8 mouse cellular contexts compared by ENCODE assay signal in genomic region chr2:181581016-181581401, GRCm38 (mm10). TPM values are rescaled to one million over a fixed set of nuclear protein-coding genes. Genes with fewer than 3 reads are reported as not detected.
DNase-seq lines count a peak whose midpoint lies in the region; ATAC-seq and TF ChIP-seq lines count a peak whose summit lies in the region.

No protein-coding gene starts in this region.

- no peaks in the 10 kb centered on the region for H3K9me3 ChIP-seq in heart, embryonic 13.5 days
- H3K9me3 ChIP-seq in kidney, postnatal 0 days (replicated peaks; ENCODE audit: low read length), result no peaks in the 10 kb centered on the region
- no peaks in the 10 kb centered on the region for H3K9me3 ChIP-seq in liver, embryonic 11.5 days (ENCODE audit: control insufficient read depth, low read length)

- under 1% methylated on average over 11 of the region's 11 CpGs for WGBS in heart, embryonic 13.5 days
- 1% methylated on average over 11 of the region's 11 CpGs for WGBS in kidney, postnatal 0 days
- WGBS in liver, embryonic 11.5 days, result under 1% methylated on average over 11 of the region's 11 CpGs

- peak overlapping the region; percentile 97 for H3K27ac ChIP-seq in heart, embryonic 13.5 days (replicated peaks)
- peak overlapping the region; percentile 90 for H3K27ac ChIP-seq in kidney, postnatal 0 days
- peak overlapping the region; percentile 95 for H3K27ac ChIP-seq in liver, embryonic 11.5 days (ENCODE audit: low read depth, low read length)

- peak overlapping the region; percentile 92 for H3K4me2 ChIP-seq in heart, embryonic 13.5 days
- H3K4me2 ChIP-seq in kidney, postnatal 0 days (ENCODE audit: low read length), result peak overlapping the region; percentile 97
- peak overlapping the region; percentile 77 for H3K4me2 ChIP-seq in liver, embryonic 11.5 days
- H3K4me2 ChIP-seq in myocyte (ENCODE audit: low read depth), result peak overlapping the region; percentile 89

- peak overlapping the region; percentile 91 for H3K4me3 ChIP-seq in heart, embryonic 13.5 days
- H3K4me3 ChIP-seq in kidney, postnatal 0 days (replicated peaks; ENCODE audit: low read depth, low read length), result peak overlapping the region; percentile 70
- H3K4me3 ChIP-seq in liver, embryonic 11.5 days (ENCODE audit: low read depth, low read length), result peak overlapping the region; percentile 78
- peak overlapping the region; percentile 50 for H3K4me3 ChIP-seq in myocyte

- peak; percentile 96 for DNase-seq in CD4-positive, CD25-positive, alpha-beta regulatory T cell, adult 2 months (ENCODE audit: low read depth, low spot score)
- DNase-seq in brain, adult 2 months (ENCODE audit: low read depth, low spot score), result peak; percentile 97
- peak; percentile 98 for DNase-seq in kidney, postnatal 0 days (ENCODE audit: low spot score)
- DNase-seq in liver, embryonic 11.5 days (ENCODE audit: low spot score), result peak; percentile 85
- DNase-seq in splenic B cell, adult 2 months (ENCODE audit: low read depth, low spot score), result peak; percentile 95

- TF ChIP-seq POLR2A in myocyte (IDR thresholded peaks at IDR 0.05; ENCODE audit: insufficient read length, low read depth), result peak; percentile 66

- H3K4me1 ChIP-seq in heart, embryonic 13.5 days, result peaks cover 48% of the 10 kb centered on the region
- peaks cover 20% of the 10 kb centered on the region for H3K4me1 ChIP-seq in kidney, postnatal 0 days (replicated peaks; ENCODE audit: insufficient read depth, low read length)
- H3K4me1 ChIP-seq in liver, embryonic 11.5 days (replicated peaks; ENCODE audit: control insufficient read depth, insufficient read depth, low read length), result peaks cover 48% of the 10 kb centered on the region

- peak; percentile 98 for TF ChIP-seq CTCF in kidney, postnatal 0 days (IDR thresholded peaks at IDR 0.05; ENCODE audit: low read depth)

- peaks cover 13% of the 10 kb centered on the region for H3K79me2 ChIP-seq in myocyte (ENCODE audit: control insufficient read depth, insufficient read depth)

- no peaks in the 10 kb centered on the region for H3K27me3 ChIP-seq in heart, embryonic 13.5 days (replicated peaks)
- no peaks in the 10 kb centered on the region for H3K27me3 ChIP-seq in kidney, postnatal 0 days (ENCODE audit: insufficient read depth, low read length)
- H3K27me3 ChIP-seq in liver, embryonic 11.5 days (replicated peaks; ENCODE audit: control insufficient read depth, insufficient read depth, low read length), result no peaks in the 10 kb centered on the region
- no peaks in the 10 kb centered on the region for H3K27me3 ChIP-seq in myocyte (ENCODE audit: control insufficient read depth, insufficient read depth, insufficient read length)
- no peaks in the 10 kb centered on the region for H3K27me3 ChIP-seq in splenic B cell, adult 2 months (ENCODE audit: control insufficient read depth, insufficient read depth, low read length, poor library complexity, severe bottlenecking)

- H3ac ChIP-seq in myocyte (ENCODE audit: control insufficient read depth, insufficient read length), result peak overlapping the region; percentile 86

- peak overlapping the region; percentile 97 for H3K9ac ChIP-seq in heart, embryonic 13.5 days
- H3K9ac ChIP-seq in kidney, postnatal 0 days (ENCODE audit: low read depth, low read length), result peak overlapping the region; percentile 84
- H3K9ac ChIP-seq in liver, embryonic 11.5 days (ENCODE audit: low read depth, low read length), result peak overlapping the region; percentile 91

- peak; percentile 79 for ATAC-seq in erythroid progenitor cell, adult 5-6 weeks (replicated peaks; ENCODE audit: low FRiP score, poor library complexity, severe bottlenecking)
- peak; percentile 61 for ATAC-seq in heart, embryonic 13.5 days (ENCODE audit: extremely low read depth, insufficient number of reproducible peaks, low FRiP score, low TSS enrichment)
- peak; percentile 80 for ATAC-seq in kidney, postnatal 0 days (replicated peaks; ENCODE audit: low FRiP score, low read depth)
- ATAC-seq in liver, embryonic 11.5 days (replicated peaks; ENCODE audit: low FRiP score), result peak; percentile 79

- H3K36me3 ChIP-seq in heart, embryonic 13.5 days, result peaks cover 29% of the 10 kb centered on the region
- H3K36me3 ChIP-seq in kidney, postnatal 0 days (ENCODE audit: insufficient read depth, low read length), result peaks cover 16% of the 10 kb centered on the region
- peaks cover 14% of the 10 kb centered on the region for H3K36me3 ChIP-seq in liver, embryonic 11.5 days (ENCODE audit: control insufficient read depth, insufficient read depth, low read length)
- H3K36me3 ChIP-seq in myocyte (ENCODE audit: control insufficient read depth, insufficient read depth), result peaks cover 10% of the 10 kb centered on the region
- H3K36me3 ChIP-seq in splenic B cell, adult 2 months (ENCODE audit: control insufficient read depth, insufficient read depth, low read length, poor library complexity, severe bottlenecking), result no peaks in the 10 kb centered on the region

TF ChIP-seq in myocyte, 11 proteins besides CTCF, POLR2A, EP300 and RAD21:
- no peak for TF ChIP-seq E2F4 (IDR thresholded peaks at IDR 0.05; ENCODE audit: insufficient read depth)
- peak; percentile 27 for TF ChIP-seq USF1 (IDR thresholded peaks at IDR 0.05; ENCODE audit: low read depth)
- peak; percentile 55 for TF ChIP-seq POLR2AphosphoS2 (IDR thresholded peaks at IDR 0.05; ENCODE audit: insufficient read length, low read depth)
- TF ChIP-seq SRF (IDR thresholded peaks at IDR 0.05; ENCODE audit: control insufficient read depth, insufficient read length, low read depth), result peak; percentile 38
- peak in 1 of 3 experiments; percentile 7 for TF ChIP-seq MYOD1 (IDR thresholded peaks at IDR 0.05; ENCODE audit: control insufficient read depth in 1 of 3, insufficient read length in 2 of 3, low read depth in 2 of 3)

RNA-seq across cellular contexts. Expression of gene Uckl1, which starts 3.7 kb away (rescaled TPM):
- total RNA-seq in erythroid progenitor cell, adult 5-6 weeks (2015; ENCODE audit: low replicate concordance), result 26.4 and 37.1 TPM in 2 replicates
- 15.2 and 30.2 TPM in 2 replicates for total RNA-seq in erythroid progenitor cell, adult 5-6 weeks (2017; ENCODE audit: low replicate concordance)
- polyA plus RNA-seq in heart, embryonic 13.5 days (2015; fragmentation: Nextera tagmentation; extraction: Ambion mirVana), result 63.8 and 64.0 TPM in 2 replicates
- polyA plus RNA-seq in kidney, postnatal 0 days (2015; fragmentation: Nextera tagmentation; extraction: Ambion mirVana), result 45.6 and 46.5 TPM in 2 replicates
- 44.5 and 51.2 TPM in 2 replicates for polyA plus RNA-seq in liver, embryonic 11.5 days (2014; fragmentation: Nextera tagmentation; extraction: Ambion mirVana)
- polyA plus RNA-seq in myocyte (2012; fragmentation: generic; extraction: Trizol), result 53.4 TPM

RNA-seq across cellular contexts. Expression of gene Prpf6, which starts 10.7 kb away (rescaled TPM):
- 11.7 and 13.0 TPM in 2 replicates for total RNA-seq in erythroid progenitor cell, adult 5-6 weeks (2015; ENCODE audit: low replicate concordance)
- 28.1 and 33.1 TPM in 2 replicates for total RNA-seq in erythroid progenitor cell, adult 5-6 weeks (2017; ENCODE audit: low replicate concordance)
- polyA plus RNA-seq in heart, embryonic 13.5 days (2015; fragmentation: Nextera tagmentation; extraction: Ambion mirVana), result 40.1 and 44.4 TPM in 2 replicates
- polyA plus RNA-seq in kidney, postnatal 0 days (2015; fragmentation: Nextera tagmentation; extraction: Ambion mirVana), result 46.3 and 52.2 TPM in 2 replicates
- 63.0 and 68.5 TPM in 2 replicates for polyA plus RNA-seq in liver, embryonic 11.5 days (2014; fragmentation: Nextera tagmentation; extraction: Ambion mirVana)
- 46.0 TPM for polyA plus RNA-seq in myocyte (2012; fragmentation: generic; extraction: Trizol)

RNA-seq across cellular contexts. Expression of gene Zfp512b, which starts 11.6 kb away (rescaled TPM):
- total RNA-seq in erythroid progenitor cell, adult 5-6 weeks (2015; ENCODE audit: low replicate concordance), result 2.5 and 14.8 TPM in 2 replicates
- 0.39 and 4.2 TPM in 2 replicates for total RNA-seq in erythroid progenitor cell, adult 5-6 weeks (2017; ENCODE audit: low replicate concordance)
- polyA plus RNA-seq in heart, embryonic 13.5 days (2015; fragmentation: Nextera tagmentation; extraction: Ambion mirVana), result 25.3 and 28.5 TPM in 2 replicates
- polyA plus RNA-seq in kidney, postnatal 0 days (2015; fragmentation: Nextera tagmentation; extraction: Ambion mirVana), result 30.0 and 30.3 TPM in 2 replicates
- polyA plus RNA-seq in liver, embryonic 11.5 days (2014; fragmentation: Nextera tagmentation; extraction: Ambion mirVana), result 31.2 and 33.9 TPM in 2 replicates
- 7.0 TPM for polyA plus RNA-seq in myocyte (2012; fragmentation: generic; extraction: Trizol)

RNA-seq across cellular contexts. Expression of gene Samd10, which starts 18.0 kb away (rescaled TPM):
- total RNA-seq in erythroid progenitor cell, adult 5-6 weeks (2015; ENCODE audit: low replicate concordance), result 4.0 TPM in 1 of 2 replicates, not detected in the other
- 0.08 and 0.77 TPM in 2 replicates for total RNA-seq in erythroid progenitor cell, adult 5-6 weeks (2017; ENCODE audit: low replicate concordance)
- polyA plus RNA-seq in heart, embryonic 13.5 days (2015; fragmentation: Nextera tagmentation; extraction: Ambion mirVana), result 12.8 and 13.1 TPM in 2 replicates
- 26.9 and 27.4 TPM in 2 replicates for polyA plus RNA-seq in kidney, postnatal 0 days (2015; fragmentation: Nextera tagmentation; extraction: Ambion mirVana)
- polyA plus RNA-seq in liver, embryonic 11.5 days (2014; fragmentation: Nextera tagmentation; extraction: Ambion mirVana), result 6.2 and 6.8 TPM in 2 replicates
- polyA plus RNA-seq in myocyte (2012; fragmentation: generic; extraction: Trizol), result 0.67 TPM

Comparison
In these comparisons a context has a peak if more than half of its experiments do, and no peak if none do; other contexts are left out.
1. Peak in every context shown above with its lines: DNase-seq, ATAC-seq, H3K4me3 ChIP-seq and H3K27ac ChIP-seq.